Mouse (Mus musculus) cerebellum, adult 8-10 months (tissue): Measurements from ENCODE around the gene Slc9a3r2.

Experiments used
- DNase-seq: peaks from one replicate; pipeline ENCODE4 v3.0.0; 2022

Gene Slc9a3r2

DNA sequence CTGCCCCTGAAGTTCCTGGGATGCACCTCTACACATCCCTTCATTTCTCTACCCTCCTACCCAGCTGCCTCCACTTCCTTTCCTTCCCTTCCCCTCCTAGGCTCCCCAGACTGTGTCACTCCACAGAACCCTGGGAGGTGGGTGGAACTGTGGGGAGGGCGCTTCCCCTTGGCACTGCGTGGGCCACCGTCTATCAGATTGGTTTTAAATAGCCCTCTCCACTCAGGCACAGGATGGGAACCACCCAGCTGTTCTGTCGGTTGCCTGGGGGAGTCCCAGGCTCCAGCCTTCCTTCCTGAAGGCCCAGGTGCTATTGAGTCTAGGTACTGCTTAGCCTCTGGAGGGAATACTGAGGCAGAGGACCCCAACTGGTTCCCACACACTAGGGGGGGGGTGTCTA lies 15.1 kb downstream of the Slc9a3r2 start:
- no peak for DNase-seq

DNA sequence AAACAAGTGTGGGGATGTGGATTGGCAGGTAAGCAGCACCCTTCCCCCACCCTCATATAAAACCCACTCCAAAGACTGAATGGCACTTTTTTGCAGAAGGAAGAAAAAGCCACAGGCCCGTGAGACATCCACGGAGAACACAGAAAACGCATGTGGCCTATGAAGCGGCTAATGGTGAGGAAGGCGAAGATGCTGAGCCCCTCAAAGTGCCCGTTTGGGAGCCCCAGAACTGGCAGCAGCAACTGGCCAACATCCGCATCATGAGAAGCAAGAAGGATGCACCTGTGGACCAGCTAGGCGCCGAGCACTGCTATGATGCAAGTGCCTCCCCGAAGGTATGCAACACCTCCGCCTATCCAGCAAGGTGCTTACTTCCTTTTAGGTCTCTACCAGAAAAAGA lies 16.3 kb downstream of the Slc9a3r2 start:
- DNase-seq: no peak

DNA sequence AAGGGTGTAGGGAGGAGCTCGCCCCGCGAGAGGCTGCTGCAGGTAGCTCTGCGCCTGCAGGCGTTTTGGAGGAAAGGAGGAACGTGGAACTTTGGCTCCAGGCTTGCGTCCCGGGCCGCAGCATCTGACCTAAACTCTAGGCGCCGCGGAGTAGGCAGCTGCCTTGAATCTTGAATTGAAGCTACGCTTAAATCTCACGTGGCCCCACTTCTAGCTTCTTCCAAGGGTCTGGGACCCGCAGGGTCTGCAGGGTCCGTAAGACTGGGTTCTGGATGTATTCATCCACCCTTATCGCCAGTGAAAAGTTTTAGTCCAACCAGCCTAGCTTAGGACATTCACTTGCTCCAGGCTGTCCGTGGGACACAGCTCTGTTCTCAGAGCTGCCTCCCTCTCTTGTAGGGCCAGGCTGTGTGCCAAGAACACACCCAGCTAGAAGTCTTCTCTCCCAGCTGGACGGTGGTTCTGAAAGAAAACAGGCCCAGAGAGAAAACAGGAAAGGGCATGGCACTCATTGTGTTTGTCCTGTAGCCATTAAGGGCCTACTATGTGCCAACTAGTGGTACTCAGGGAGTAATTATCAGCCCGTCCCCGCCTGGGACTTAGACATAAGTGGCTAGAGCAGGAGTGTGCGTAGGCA lies 17.2 kb downstream of the Slc9a3r2 start:
- no peak for DNase-seq

DNA sequence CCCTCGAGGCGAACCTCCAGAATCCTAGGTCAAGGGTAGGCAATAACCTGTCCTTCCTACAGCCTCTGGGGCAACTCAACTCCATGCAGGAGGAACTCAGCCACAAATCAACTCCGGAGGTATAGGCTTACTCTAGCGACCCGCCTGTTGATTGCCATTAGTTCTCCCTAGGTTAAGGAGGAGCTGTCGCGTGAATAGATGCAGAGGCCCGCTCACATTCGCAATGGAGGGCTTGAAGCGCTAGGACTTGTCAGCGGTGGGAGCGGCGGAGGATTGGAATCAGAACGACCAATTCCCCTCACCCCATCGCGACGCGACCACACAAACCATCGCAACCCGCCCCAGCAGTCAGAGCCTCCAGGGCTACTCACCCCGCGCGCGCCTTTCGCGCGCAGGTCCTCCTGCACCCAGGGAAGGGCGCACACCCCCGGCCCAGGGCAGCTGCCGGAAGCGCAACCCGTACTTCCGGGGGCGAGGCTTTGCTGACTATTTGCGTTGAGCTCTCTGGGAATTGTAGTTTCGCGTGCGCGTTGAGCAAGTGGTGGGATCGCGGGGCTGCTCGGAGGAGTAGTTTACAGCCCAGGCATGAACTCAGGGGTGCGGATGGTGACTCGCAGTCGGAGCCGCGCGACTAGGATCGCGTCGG lies 17.8 kb downstream of the Slc9a3r2 start, which contains the start of the genes Tsc2 and Nthl1:
TSS of gene Tsc2 (minus strand) at position 464 of the 646 bp plus-strand sequence.
TSS of gene Nthl1 (plus strand) at position 514 of the 646 bp plus-strand sequence.
- DNase-seq: peak; percentile 75

DNA sequence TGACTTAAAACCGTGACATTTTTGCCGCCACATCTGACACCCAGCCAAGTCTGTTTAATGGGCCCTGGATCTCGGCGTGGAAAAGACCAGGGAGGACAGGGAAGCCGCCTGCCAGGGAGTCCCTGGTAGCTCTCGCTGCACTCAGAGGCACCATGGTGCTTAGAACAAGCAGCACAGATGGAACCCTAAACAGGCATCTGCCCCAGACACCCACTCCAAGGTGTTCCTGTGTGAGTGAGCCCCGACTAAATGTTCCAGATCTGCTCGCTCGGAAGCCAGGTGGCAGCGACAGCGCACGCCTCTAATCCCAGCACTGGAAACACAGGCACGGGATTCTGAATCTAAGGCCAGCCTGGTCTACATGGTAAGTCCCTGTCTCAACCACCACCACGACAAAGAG lies 20.1 kb downstream of the Slc9a3r2 start:
- no peak for DNase-seq

DNA sequence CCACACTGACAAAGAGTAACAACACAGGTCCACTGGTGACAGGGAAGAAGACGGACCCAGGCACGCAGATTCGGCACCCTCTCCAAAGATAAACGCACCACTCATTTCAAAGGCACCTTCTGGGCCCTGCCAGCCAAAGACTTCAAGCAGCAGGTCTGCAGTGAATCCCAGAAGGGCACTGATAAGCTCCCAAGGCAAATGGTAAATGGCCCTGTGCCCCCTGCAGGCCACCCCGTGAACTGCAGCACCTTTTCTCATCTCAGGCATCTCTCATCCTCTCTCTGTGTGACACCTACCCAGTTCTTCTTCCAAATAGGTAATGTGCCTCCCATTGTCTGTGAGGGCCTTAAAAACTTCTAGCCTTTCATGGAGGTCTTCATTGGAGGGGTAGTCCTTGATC lies 21.5 kb downstream of the Slc9a3r2 start:
- DNase-seq: peak; percentile 86

DNA sequence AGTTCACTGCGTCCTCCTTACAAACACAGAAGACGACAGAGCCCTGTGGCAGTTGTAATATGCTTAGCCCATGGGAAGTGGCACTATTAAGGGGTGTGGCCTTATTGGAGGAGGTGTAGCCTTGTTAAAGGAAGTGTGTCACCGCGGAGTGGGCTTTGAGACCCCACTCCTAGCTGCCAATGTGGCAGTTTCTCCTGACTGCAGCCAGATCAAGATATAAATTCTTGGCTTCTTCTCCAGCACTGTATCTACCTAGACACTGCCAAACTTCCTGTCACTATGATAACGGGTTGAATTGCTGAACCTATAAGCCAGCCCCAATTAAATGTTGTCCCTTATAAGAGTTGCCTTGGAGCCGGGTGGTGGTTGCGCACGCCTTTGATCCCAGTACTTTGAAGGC lies 24.7 kb downstream of the Slc9a3r2 start:
- DNase-seq: no peak

DNA sequence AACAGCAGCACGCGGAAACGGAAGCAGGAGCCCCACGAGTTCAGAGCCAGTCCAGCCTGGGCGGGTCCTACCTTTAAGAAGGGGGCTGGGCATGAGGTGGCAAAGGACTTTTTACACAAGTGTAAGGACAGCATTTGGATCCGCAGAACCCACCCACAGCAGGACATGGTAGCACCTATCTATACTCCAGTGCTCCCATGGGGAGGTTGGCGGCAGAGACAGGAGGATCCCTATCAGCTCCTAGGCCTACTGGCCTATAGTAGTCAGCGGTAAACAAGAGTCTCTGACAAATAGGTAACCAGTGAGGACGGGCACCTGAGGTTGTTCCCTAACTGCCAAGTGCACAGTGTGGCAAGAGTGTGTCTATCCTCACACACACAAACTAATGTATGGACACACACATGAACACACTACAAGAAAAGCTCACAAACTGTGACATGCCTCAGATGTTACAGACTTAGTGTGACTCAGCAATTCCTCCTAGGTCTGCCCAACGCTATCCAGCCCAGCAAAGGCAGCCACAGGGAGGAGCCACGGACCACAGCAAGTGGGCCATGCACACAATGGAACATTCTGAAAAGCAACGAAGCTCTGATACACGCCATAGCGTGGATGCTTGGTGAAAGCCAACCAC lies 32.4 kb downstream of the Slc9a3r2 start:
- no peak for DNase-seq

DNA sequence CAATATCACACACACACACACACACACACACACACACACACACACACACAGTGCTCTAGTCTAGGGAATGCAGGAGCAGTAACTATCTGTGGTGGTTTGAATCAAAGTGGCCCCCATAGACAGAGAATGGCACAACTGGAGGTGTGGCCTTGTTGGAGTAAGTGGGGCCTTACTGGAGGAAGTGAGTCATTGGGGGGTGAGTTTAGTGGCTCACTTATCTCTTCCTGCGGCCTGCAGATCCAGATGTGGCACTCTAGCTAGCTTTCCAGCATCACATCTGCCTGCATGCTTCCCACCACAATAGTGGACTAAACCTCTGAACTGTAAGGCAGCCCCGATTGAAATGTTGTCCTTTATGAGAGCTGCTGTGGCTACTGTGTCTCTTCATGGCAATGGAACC lies 39.4 kb downstream of the Slc9a3r2 start:
- DNase-seq: no peak

DNA sequence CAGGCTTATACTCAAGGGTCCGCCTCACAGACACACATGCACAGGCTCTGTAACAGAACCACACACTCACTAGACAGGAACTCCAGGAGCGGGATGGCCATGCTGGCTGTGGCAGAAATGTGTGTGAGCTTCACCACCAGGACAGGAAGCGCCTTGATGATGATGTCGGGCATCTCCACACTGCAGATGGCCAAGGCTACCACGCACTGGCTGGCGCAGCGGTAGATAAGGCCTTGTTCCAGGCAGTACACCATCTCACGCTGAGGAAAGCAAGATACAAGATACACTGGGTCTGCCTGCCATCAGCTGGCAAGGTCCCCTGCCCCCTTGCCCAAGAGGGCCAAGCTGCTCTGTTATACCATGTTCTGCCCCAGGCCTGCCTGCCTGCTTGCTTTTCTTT lies 41.3 kb downstream of the Slc9a3r2 start:
- no peak for DNase-seq

DNA sequence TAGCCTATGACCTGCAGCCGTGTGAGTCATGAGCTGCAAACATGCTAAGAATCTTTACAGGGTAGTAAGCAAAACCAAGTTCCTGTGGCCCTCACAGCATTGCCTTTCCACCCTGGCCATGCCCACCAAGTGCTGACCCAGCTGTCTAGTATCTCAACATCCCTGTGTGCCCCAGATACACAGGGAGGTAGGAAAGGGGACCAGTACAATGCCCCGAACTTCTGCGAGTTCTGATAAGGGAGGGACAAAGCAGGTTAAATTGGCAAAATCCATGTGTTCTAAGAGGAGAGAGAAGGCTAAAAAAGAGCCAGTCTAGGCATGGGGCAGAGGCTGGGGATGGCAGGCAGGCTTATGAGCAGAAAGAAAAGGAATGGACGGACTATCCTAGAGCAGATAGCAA lies 41.8 kb downstream of the Slc9a3r2 start:
- DNase-seq: no peak

DNA sequence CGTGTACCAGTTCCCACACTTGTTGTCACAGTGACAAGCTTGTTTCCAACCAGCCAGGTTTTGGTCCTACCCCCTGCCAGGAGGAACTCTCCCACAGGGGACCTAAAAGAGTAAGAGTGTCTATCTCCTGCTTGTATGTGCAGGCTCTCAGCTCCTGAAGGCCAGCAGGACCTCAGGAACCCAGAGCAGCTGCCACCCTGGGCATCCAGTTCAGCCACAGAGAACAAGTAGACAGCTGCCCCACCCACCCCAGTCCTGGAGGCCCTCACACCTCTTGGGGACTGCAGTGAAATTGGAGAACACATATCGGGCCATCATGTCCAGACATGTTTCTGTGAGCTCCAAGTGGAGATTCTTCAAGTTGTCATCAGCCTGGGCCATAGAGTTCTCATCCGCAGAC lies 45.6 kb downstream of the Slc9a3r2 start:
- DNase-seq: no peak

DNA sequence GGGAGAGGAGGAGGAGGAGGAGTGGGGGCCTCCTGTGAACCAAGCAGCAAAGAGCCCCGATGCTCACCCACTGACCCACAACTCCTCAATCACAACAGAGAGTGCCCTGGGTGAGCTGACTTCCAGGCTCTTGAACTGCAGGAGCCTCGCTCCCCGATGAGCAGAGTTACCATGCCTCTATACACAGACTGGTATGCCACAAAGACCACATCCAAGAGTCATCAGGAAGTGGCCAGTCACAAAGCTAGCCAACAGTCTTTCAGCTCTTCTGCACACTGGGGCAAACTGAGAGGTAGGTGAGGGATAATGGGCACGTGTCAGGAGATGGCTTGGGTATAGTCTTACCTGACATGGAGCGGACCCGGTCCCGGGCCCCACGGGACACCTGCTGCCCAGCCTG lies 46.2 kb downstream of the Slc9a3r2 start:
- no peak for DNase-seq

DNA sequence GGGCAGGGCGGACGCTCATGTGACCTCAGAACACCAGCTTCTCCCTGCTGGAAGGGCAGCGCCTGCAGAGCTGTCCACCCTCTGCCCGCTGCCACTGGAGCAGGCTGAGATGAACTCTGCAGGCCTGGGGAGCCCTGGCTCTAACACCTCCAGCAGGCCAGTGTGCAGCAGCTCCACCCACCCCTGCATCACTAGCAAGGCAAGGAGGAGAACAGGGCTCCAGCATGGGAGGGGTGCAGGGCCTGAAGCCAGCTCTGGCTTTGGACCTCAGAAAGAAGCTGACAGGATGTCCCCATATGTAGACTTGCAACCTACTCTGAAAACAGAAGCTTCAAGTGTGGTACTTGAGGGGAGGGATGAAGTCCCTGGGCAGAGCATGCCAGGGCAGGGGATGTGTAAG lies 49.6 kb downstream of the Slc9a3r2 start:
- DNase-seq: peak; percentile 36

DNA sequence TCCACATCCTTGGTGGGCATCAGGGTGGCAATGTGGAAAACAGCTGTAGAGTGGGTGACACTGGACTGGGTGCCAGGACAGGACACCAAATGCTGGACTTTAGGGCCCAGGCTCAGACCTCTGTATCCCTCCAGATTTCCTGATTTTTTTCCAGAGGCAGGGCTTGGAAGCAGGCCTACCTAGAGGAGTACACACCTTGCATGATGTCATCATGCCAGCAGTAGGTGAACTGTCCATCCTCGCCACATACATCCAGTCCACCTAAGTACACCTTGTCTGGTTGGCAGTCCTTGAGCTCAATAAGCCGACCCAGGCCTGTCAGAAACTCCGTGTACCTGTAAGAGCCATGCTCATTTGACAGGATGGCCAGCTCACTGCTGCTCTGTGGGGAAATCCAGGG lies 52.1 kb downstream of the Slc9a3r2 start:
- no peak for DNase-seq

DNA sequence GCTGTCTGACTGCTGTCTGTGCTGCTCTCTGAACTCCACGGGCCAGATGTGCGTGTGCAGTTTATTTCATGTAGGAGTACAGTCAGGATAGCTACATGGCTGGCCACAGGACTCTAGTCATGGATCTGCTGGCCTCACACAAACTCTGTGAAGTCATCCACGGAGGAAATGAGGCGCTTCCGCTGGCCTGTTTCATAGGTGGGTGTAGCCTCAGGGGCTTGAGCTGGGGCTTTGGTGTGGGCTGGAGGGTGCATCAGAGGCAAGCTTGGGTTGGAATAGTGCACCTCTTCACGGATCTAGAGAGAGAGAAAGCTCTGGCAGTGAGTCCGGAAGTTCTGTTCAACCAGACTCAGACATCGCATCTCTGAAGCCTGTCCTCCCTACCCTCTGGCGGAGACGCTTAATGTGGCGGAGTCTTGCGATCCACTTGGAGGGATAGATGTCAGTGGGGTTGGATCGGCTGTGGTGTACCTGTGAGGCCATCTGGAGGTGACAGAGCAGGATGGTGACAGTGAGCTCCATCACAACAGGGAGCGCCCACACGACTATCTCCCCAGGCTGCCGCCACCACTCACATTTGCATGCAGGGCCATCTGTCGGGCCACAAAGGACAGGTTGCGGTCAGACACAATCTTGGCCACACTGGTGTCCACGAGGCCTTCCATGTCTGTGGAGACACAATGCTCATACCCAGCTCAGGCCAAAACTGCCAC lies 53.5 kb downstream of the Slc9a3r2 start:
- peak; percentile 81 for DNase-seq

DNA sequence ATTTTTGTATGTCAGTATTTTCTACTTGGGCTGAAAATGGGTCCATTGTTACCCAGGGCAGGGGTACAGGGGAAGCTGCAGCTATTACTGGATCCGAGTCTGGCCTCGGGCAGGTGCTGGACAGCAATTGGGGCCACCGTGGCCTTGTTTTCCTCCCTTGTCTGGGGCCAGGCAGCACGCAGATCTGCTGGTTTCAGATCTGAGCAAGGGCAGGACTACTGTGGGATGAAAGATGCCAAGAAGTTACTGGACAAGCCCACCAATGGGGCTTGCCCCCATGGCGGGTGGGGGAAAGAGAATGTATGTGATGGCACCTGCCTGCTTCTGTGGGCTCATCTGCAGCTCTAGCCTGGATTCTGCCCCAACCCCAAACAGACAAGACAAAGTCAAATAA lies 54.1 kb downstream of the Slc9a3r2 start:
- DNase-seq: no peak

DNA sequence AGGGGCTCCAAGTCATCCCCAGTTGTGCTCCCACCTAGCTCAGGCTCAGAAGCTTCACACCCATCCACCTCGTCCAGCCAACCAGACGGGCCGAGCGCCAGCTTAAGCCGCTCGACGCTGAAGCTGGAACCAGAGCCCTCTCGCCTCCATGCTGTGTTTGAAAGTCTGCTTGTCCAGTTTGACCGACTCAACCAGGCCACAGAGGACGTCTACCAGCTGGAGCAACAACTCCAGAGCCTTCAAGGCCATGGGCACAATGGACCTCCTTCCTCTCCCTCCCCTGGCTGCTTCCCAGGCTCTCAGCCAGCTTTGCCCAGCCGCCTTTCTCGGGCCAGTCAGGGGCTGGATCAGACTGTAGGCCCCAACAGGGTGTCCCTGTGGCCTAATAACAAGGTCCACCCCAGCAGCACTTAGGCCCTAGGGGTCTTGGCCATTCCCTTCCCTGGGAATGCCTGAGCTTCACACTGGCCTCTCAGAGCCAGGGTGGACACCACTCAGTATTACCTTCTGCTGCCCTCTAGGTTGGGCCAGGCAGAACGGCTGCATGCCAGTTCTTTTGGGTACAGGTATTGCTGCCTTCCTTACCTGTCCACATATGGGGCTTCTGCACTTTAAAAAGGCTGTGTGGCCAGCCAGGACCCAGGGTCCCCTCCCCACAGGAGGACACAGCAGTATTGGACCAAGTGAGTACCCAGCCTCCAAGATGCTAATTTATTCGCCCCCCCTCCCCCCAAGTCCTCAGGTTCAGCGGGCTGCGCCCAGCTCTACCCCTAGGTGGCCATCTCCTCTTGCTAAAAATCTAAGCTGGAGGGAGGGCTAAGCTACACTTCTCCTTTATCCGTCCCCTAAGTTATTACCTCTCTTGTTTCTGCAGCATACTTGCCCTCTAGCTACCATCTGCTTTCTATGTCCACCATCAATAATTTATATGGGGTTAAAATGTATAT lies 54.7 kb downstream of the Slc9a3r2 start:
- peak; percentile 58 for DNase-seq

DNA sequence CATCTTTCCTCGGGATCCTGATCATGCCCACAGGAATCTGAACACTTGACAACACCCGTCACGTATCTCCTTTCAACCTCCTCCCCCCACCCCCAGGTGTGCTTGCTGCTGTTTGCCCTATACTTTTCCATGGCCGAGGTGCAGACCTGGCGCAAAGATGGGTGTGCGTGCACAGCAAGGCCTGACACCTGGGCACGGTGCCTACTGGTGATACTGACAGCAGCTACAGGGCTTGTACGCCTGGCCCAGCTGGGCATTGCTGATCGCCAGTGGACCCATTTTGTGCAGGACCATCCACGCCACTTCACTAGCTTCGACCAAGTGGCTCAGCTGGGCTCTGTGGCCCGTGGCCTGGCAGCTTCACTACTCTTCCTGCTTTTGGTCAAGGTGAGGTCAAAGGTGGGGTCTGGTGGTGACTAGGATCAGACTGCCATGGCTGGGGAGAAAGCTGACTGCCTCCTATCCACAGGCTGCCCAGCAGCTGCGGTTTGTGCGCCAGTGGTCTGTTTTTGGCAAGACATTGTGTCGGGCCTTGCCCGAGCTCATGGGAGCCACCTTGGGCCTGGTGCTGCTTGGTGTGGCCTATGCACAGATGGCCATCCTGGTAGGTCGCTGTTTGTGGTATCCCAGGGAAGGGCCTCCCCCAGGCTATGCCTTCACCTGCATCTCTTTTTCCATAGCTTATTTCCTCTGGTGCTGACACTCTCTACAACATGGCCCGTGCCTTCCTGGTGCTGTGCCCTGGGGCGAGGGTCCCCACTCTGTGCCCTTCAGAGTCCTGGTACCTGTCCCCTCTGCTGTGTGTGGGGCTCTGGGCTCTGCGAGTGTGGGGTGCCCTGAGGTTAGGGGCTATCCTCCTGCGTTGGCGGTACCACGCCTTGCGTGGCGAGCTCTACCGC lies 55.9 kb downstream of the Slc9a3r2 start:
- no peak for DNase-seq

DNA sequence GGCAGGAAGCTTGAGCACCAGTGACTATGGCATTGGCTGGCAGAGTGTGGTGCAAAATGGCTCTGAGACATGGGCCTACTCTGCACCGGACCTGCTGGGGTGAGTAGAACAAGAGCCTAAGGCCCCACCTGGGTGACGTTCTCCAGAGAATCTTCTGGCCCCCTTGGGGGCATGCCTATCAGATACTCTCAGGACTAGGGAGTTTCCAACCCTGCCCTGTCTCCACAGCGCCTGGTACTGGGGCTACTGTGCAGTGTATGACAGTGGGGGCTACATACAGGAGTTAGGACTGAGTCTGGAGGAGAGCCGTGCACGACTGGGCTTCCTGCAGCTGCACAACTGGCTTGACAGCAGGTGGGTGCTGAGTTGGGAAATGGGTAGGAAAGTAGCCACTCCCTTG lies 56.9 kb downstream of the Slc9a3r2 start:
- DNase-seq: no peak

DNA sequence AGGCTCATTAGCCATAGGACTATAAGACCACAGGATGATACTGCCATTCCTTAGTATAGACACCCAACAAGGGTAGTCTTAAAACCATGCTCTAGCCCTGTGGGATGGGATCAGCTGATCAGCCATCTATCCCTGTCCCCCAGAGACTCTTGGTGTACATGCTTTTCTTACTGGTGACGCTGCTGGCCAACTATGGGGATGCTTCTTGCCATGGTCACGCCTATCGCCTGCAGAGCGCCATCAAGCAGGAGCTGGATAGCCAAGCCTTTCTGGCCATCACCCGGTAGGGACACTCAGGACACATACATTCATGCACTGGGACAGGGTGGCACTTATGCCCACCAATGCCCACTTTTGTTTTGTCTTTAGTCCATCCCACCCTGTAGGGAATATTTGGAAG lies 58.4 kb downstream of the Slc9a3r2 start:
- no peak for DNase-seq

DNA sequence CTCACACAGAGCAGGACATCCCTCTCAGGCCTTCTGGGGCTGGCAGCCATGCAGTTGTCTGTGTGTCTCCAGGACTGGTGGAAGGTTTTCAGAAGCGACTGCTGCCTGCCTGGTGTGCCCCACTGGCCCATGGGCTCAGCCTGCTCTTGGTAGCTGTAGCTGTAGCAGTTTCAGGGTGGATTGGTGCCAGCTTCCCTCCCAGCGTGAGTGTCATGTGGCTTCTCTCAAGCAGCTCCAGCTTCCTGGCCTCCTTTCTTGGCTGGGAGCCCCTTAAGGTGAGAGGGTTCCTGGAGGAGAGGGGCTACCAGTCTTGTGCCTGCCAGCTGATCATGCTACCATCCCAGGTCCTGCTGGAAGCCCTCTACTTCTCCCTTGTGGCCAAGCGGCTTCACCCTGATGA lies 59.2 kb downstream of the Slc9a3r2 start:
- peak; percentile 64 for DNase-seq
